Mouse (Mus musculus) adrenal gland, adult (tissue): Measurements from ENCODE around the gene Vmn1r94.
"Not testable (repeated sequence)": the region's sequence is repeated elsewhere in the genome, so short reads cannot be mapped to it uniquely, and the experiment has no call there.

Source experiments
- DNase-seq, 2 experiments: peaks; one replicate each; pipeline ENCODE4 v3.0.0; 2022 to 2023; ENCODE audit warnings: low spot score in 1 of 2; ENCODE audit not compliant: inconsistent age in 2 of 2

The Vmn1r94 gene

DNA sequence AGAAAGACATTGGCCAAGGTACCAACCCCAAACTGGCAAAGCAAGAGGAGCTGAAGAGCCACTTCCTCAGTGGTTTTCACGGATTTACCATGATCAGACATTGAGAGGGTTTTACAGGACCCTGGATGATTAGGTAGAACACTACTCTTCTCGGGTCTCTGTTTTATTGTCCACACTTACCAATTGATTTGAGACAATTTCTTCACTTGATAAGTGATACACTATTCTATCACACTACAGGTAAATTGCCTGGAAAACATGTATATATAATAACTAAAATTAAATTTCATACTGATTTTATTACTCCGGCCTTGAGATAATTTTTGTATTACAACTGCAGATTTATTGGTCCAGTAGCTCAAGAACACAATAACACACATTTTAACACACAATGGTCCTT lies at the start of gene Vmn1r94:
Gene Vmn1r94, minus strand, starts transcription at position 101 of the 400 bp plus-strand sequence.
- DNase-seq: not testable (repeated sequence)

DNA sequence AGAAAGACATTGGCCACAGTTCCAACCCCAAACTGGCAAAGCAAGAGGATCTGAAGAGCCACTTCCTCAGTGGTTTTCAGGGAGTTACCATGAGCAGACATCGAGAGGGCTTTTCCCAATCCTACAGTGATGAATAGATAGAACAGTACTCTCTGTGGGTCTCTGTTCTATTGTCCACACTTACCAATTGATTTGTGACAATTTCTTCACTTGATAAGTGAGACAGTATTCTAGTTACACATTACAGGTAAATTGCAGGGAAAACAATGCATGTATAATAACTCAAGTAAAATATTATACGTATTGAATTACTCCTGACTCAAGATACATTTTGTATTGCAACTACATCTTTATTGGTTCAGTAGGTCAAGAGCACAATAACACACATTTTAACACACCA lies 37.3 kb upstream of the Vmn1r94 start, which contains the start of gene Gm6164:
Gene Gm6164, minus strand, starts transcription at position 101 of the 400 bp plus-strand sequence.
- DNase-seq: not testable (repeated sequence)

DNA sequence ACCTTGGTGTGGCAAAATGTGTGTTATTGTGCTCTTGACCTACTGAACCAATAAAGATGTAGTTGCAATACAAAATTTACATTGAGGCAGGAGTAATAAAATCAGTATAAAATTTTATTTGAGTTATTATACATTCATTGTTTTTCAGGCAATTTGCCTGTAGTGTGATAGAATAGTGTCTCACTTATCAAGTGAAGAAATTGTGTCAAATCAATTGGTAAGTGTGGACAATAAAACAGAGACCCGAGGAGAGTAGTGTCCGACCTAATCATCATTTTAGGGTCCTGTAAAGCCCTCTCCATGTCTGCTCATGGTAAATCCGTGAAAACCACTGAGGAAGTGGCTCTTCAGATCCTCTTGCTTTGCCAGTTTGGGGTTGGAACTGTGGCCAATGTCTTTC lies 25.2 kb upstream of the Vmn1r94 start, which contains the start of gene Vmn1r95:
Gene Vmn1r95, plus strand, starts transcription at position 301 of the 400 bp plus-strand sequence.
- DNase-seq: not testable (repeated sequence)

DNA sequence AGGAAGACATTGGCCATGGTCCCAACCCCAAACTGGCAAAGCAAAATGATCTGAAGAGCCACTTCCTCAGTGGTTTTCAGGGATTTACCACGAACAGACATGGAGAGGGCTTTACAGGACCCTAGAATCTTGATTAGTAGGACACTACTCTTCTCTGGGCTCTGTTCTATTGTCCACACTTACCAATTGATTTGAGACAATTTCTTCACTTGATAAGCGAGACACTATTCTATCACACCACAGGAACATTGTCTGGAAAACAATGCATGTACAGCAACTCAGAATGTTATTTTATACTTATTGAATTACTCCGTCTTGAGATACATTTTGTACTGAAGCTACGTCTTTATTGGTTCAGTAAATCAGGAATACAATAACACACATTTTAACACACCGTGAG lies 29.2 kb downstream of the Vmn1r94 start, which contains the start of gene Vmn1r93:
Gene Vmn1r93, minus strand, starts transcription at position 101 of the 400 bp plus-strand sequence.
- DNase-seq: not testable (repeated sequence)

DNA sequence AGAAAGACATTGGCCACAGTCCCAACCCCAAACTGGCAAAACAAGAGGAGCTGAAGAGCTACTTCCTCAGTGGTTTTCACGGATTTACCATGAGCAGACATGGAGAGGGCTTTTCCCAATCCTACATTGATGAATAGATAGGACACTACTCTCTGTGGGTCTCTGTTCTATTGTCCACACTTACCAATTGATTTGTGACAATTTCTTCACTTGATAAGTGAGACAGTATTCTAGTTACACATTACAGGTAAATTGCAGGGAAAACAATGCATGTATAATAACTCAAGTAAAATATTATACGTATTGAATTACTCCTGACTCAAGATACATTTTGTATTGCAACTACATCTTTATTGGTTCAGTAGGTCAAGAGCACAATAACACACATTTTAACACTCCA lies 45.7 kb downstream of the Vmn1r94 start, which contains the start of gene Gm16442:
Gene Gm16442, minus strand, starts transcription at position 101 of the 400 bp plus-strand sequence.
- not testable (repeated sequence) for DNase-seq
